Mouse (Mus musculus) common myeloid progenitor, adult 5-6 weeks (primary cell): ENCODE results near the gene Phactr4. TPM values are rescaled to one million over a fixed set of nuclear protein-coding genes. Genes with fewer than 3 reads are reported as not detected.

Experiments used
- ATAC-seq: replicated peaks from 2 replicates; pipeline ENCODE4 v1.8.0; 2016; ENCODE audit warnings: low read depth, mild to moderate bottlenecking, moderate TSS enrichment, inconsistent platforms; ENCODE audit not compliant: poor library complexity, severe bottlenecking
- total RNA-seq: library from RNA; stranded (forward); fragments of 200-1000, 187-1606 nt; gene quantifications from 2 replicates; pipeline ENCODE4 v1.2.3, GENCODE M21; 2017

The Phactr4 gene
- 15.0 and 17.9 TPM in 2 replicates for total RNA-seq

GRCm38 (mm10) chr4:132421923-132422782 lies at the start of gene Phactr4:
TSS of gene Phactr4 (minus strand) at chr4:132422489.
- ATAC-seq: peak; percentile 88

GRCm38 (mm10) chr4:132469873-132470272 lies 47.6 kb upstream of the Phactr4 start:
- no peak for ATAC-seq

GRCm38 (mm10) chr4:132464255-132464613 lies 41.9 kb upstream of the Phactr4 start:
- ATAC-seq: peak; percentile 12; the same call in 1 of the 2 replicates

- peak; percentile 95 for ATAC-seq
Measured at GRCm38 (mm10) chr4:132463430-132464254, 41.4 kb upstream of the Phactr4 start, which contains the start of gene Med18. TSS of gene Med18 (minus strand) at chr4:132463921.

- ATAC-seq: no peak
Measured at GRCm38 (mm10) chr4:132462836-132463235, 40.5 kb upstream of the Phactr4 start.

GRCm38 (mm10) chr4:132460225-132460624 lies 37.9 kb upstream of the Phactr4 start:
- no peak for ATAC-seq

GRCm38 (mm10) chr4:132455561-132455960 lies 33.3 kb upstream of the Phactr4 start:
- ATAC-seq: no peak

GRCm38 (mm10) chr4:132455146-132455545 lies 32.9 kb upstream of the Phactr4 start:
- ATAC-seq: no peak

- no peak for ATAC-seq
Measured at GRCm38 (mm10) chr4:132454216-132454615, 31.9 kb upstream of the Phactr4 start.

GRCm38 (mm10) chr4:132449778-132450177 lies 27.5 kb upstream of the Phactr4 start:
- no peak for ATAC-seq

GRCm38 (mm10) chr4:132446105-132446504 lies 23.8 kb upstream of the Phactr4 start:
- no peak for ATAC-seq

GRCm38 (mm10) chr4:132444516-132444915 lies 22.2 kb upstream of the Phactr4 start:
- ATAC-seq: no peak

GRCm38 (mm10) chr4:132437857-132438256 lies 15.6 kb upstream of the Phactr4 start:
- no peak for ATAC-seq

- no peak for ATAC-seq
Measured at GRCm38 (mm10) chr4:132432717-132433372, 10.6 kb upstream of the Phactr4 start.

GRCm38 (mm10) chr4:132428022-132428542 lies 5.8 kb upstream of the Phactr4 start:
- peak; percentile 84 for ATAC-seq

- 0 out of 2 replicates have a peak, but pooled peaks have one; percentile 9 for ATAC-seq
Measured at GRCm38 (mm10) chr4:132427493-132427892, 5.2 kb upstream of the Phactr4 start.

- ATAC-seq: no peak
Measured at GRCm38 (mm10) chr4:132426021-132426420, 3.7 kb upstream of the Phactr4 start.

- no peak for ATAC-seq
Measured at GRCm38 (mm10) chr4:132424765-132425164, 2.5 kb upstream of the Phactr4 start.

GRCm38 (mm10) chr4:132421556-132421922 lies 750 bp downstream of the Phactr4 start:
- ATAC-seq: no peak

GRCm38 (mm10) chr4:132420471-132420870 lies 1.8 kb downstream of the Phactr4 start:
- no peak for ATAC-seq
